Mouse (Mus musculus): Measurements from ENCODE around the gene Gpr153. TPM values are rescaled to one million over a fixed set of nuclear protein-coding genes. Genes with fewer than 3 reads are reported as not detected.

Gpr153 gene
- total RNA-seq, 2 experiments from 2014 or later, result 47.5 to 49.4 TPM

GRCm38 (mm10) chr4:152313934-152314333 is 39.9 kb downstream of the Gpr153 start:
- no peak for DNase-seq (ENCODE audit: low spot score in 2 of 2)

GRCm38 (mm10) chr4:152315498-152316213 is 41.6 kb downstream of the Gpr153 start:
- no peak for DNase-seq (ENCODE audit: low spot score in 2 of 2)

- no peak for DNase-seq (ENCODE audit: low spot score in 2 of 2)
Observed at GRCm38 (mm10) chr4:152317631-152318033, 43.6 kb downstream of the Gpr153 start.

GRCm38 (mm10) chr4:152318517-152319234 is 44.6 kb downstream of the Gpr153 start, which contains the start of gene Rnf207:
Gene Rnf207 (minus strand): TSS chr4:152318993.
- no peak for DNase-seq (ENCODE audit: low spot score in 2 of 2)

GRCm38 (mm10) chr4:152321464-152321863 is 47.4 kb downstream of the Gpr153 start:
- DNase-seq (ENCODE audit: low spot score in 2 of 2), result no peak

- DNase-seq (ENCODE audit: low spot score in 2 of 2), result no peak
Observed at GRCm38 (mm10) chr4:152324641-152325562, 50.9 kb downstream of the Gpr153 start.

- DNase-seq (ENCODE audit: low spot score in 2 of 2), result peak; percentile 72 to 90
Observed at GRCm38 (mm10) chr4:152325574-152326411, 51.8 kb downstream of the Gpr153 start, which contains the start of gene Rpl22. Gene Rpl22 (plus strand): TSS chr4:152325742.

GRCm38 (mm10) chr4:152326543-152326942 is 52.5 kb downstream of the Gpr153 start:
- DNase-seq (ENCODE audit: low spot score in 2 of 2), result no peak

GRCm38 (mm10) chr4:152328691-152329090 is 54.7 kb downstream of the Gpr153 start:
- DNase-seq (ENCODE audit: low spot score in 2 of 2), result no peak

GRCm38 (mm10) chr4:152332952-152333351 is 58.9 kb downstream of the Gpr153 start:
- DNase-seq (ENCODE audit: low spot score in 2 of 2), result peak in 1 of 2 experiments; percentile 73

GRCm38 (mm10) chr4:152333587-152333986 is 59.6 kb downstream of the Gpr153 start:
- no peak for DNase-seq (ENCODE audit: low spot score in 2 of 2)

Other genes with a start within 250 kb of the Gpr153 start
- 1 to 10 TPM; 5.5 to 5.7 TPM for gene Zbtb48, start 246.6 kb upstream of the Gpr153 start, total RNA-seq (2021)
- gene Tas1r1, start 235.7 kb upstream of the Gpr153 start, total RNA-seq (2021), result 1 to 10 TPM; 3.0 to 3.5 TPM
- 10 to 100 TPM; 13.2 to 15.1 TPM for gene Nol9, start 234.9 kb upstream of the Gpr153 start, total RNA-seq (2021)
- gene Plekhg5, start 201.7 kb upstream of the Gpr153 start, total RNA-seq (2021), result 10 to 100 TPM; 22.2 to 31.9 TPM
- 1 to 10 TPM; 1.9 to 2.0 TPM for gene Tnfrsf25, start 158.3 kb upstream of the Gpr153 start, total RNA-seq (2021)
- gene Espn, start 121.9 kb upstream of the Gpr153 start, total RNA-seq (2021), result 1 to 10 TPM; 1.5 TPM
- not detected for gene Hes2, start 115.4 kb upstream of the Gpr153 start, total RNA-seq (2021)
- 10 to 100 TPM; 13.5 to 17.6 TPM for gene Acot7, start 96.1 kb upstream of the Gpr153 start, total RNA-seq (2021)
- gene Hes3, start 17.4 kb downstream of the Gpr153 start, total RNA-seq (2021), result not detected
- gene Icmt, start 23.0 kb downstream of the Gpr153 start, total RNA-seq (2021), result 10 to 100 TPM; 21.3 to 26.0 TPM
- gene Rnf207, start 44.8 kb downstream of the Gpr153 start, total RNA-seq (2021), result under 1 TPM in 1 of 2 experiments, not detected in 1; 0.32 TPM
- gene Rpl22, start 51.5 kb downstream of the Gpr153 start, total RNA-seq (2021), result 100 to 1,000 TPM; 405 to 428 TPM
- under 1 TPM; 0.18 to 0.27 TPM for gene Chd5, start 64.4 kb downstream of the Gpr153 start, total RNA-seq (2021)
- 1 to 10 TPM; 2.0 to 2.5 TPM for gene Nphp4, start 202.5 kb downstream of the Gpr153 start, total RNA-seq (2021)
- 1 to 10 TPM; 5.6 to 6.1 TPM for gene Kcnab2, start 203.6 kb downstream of the Gpr153 start, total RNA-seq (2021)